Mouse (Mus musculus): ENCODE measurements around the gene Rassf2. TPM values are rescaled to one million over a fixed set of nuclear protein-coding genes. Genes with fewer than 3 reads are reported as not detected.

Gene Rassf2
- polyA plus RNA-seq, 1 experiment from 2014 or later: 16.4 TPM

DNA sequence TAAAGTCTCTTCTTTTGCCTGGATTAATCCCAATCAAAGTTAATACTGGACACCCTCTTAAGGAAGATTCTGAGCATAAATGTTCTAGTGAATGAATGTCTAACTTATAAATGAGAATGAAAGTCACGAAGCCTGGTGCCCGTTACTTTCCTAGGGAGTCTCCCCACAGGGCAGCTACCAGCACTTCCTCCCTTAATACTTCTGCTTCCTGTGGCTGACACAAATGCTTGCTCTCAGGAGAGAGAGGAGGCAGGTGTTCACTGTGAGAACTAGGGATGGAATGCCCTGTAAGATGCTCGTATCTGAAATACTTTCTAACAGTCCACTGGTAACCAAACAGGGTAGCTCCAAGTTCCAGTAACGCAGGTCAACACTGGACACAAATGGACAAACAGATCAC lies 23.8 kb upstream of the Rassf2 start:
- Histone ChIP-seq H3K27ac (ENCODE audit: low read length) (no peak overlapping the region), H3K4me3 (replicated peaks; ENCODE audit: low read length) (no peak overlapping the region), H3K4me2 (ENCODE audit: low read depth, low read length) (no peak overlapping the region), H3K9me3 (replicated peaks; ENCODE audit: control insufficient read depth, low read length) (no peaks in the 10 kb centered on the region), H3K36me3 (ENCODE audit: control insufficient read depth, insufficient read depth, low read length) (no peaks in the 10 kb centered on the region), H3K27me3 (ENCODE audit: control insufficient read depth, insufficient read depth, low read length) (no peaks in the 10 kb centered on the region), H3K9ac (ENCODE audit: low read length) (no peak overlapping the region), H3K4me1 (ENCODE audit: control insufficient read depth, insufficient read depth, low read length) (no peaks in the 10 kb centered on the region)
- no peak for ATAC-seq (ENCODE audit: insufficient read depth, low FRiP score)
- 79% methylated on average over 4 of the region's 4 CpGs for WGBS

GRCm38 (mm10) chr2:132051798-132052197 lies 21.7 kb upstream of the Rassf2 start:
- no peak overlapping the region for H3K4me2 ChIP-seq (ENCODE audit: low read depth, low read length)
- H3K4me3 ChIP-seq (replicated peaks; ENCODE audit: low read length): no peak overlapping the region
- H3K27me3 ChIP-seq (ENCODE audit: control insufficient read depth, insufficient read depth, low read length): no peaks in the 10 kb centered on the region
- no peak overlapping the region for H3K9ac ChIP-seq (ENCODE audit: low read length)
- no peaks in the 10 kb centered on the region for H3K4me1 ChIP-seq (ENCODE audit: control insufficient read depth, insufficient read depth, low read length)
- ATAC-seq (ENCODE audit: insufficient read depth, low FRiP score): no peak
- no peaks in the 10 kb centered on the region for H3K36me3 ChIP-seq (ENCODE audit: control insufficient read depth, insufficient read depth, low read length)
- WGBS: 68% methylated on average over 5 of the region's 5 CpGs
- H3K27ac ChIP-seq (ENCODE audit: low read length): no peak overlapping the region
- H3K9me3 ChIP-seq (replicated peaks; ENCODE audit: control insufficient read depth, low read length): no peaks in the 10 kb centered on the region

- Histone ChIP-seq H3K9me3 (replicated peaks; ENCODE audit: control insufficient read depth, low read length) (no peaks in the 10 kb centered on the region), H3K9ac (ENCODE audit: low read length) (no peak overlapping the region), H3K4me3 (replicated peaks; ENCODE audit: low read length) (no peak overlapping the region), H3K27me3 (ENCODE audit: control insufficient read depth, insufficient read depth, low read length) (no peaks in the 10 kb centered on the region), H3K27ac (ENCODE audit: low read length) (no peak overlapping the region), H3K4me2 (ENCODE audit: low read depth, low read length) (no peak overlapping the region), H3K4me1 (ENCODE audit: control insufficient read depth, insufficient read depth, low read length) (no peaks in the 10 kb centered on the region), H3K36me3 (ENCODE audit: control insufficient read depth, insufficient read depth, low read length) (no peaks in the 10 kb centered on the region)
- no peak for ATAC-seq (ENCODE audit: insufficient read depth, low FRiP score)
- WGBS: 18% methylated on average over 3 of the region's 3 CpGs
Observed at GRCm38 (mm10) chr2:132049921-132050320, 19.9 kb upstream of the Rassf2 start.

GRCm38 (mm10) chr2:132049491-132049890 lies 19.4 kb upstream of the Rassf2 start:
- Histone ChIP-seq H3K4me2 (ENCODE audit: low read depth, low read length) (no peak overlapping the region), H3K27me3 (ENCODE audit: control insufficient read depth, insufficient read depth, low read length) (no peaks in the 10 kb centered on the region; the same call in 1 of the 2 replicates), H3K9me3 (replicated peaks; ENCODE audit: control insufficient read depth, low read length) (no peaks in the 10 kb centered on the region), H3K9ac (ENCODE audit: low read length) (no peak overlapping the region), H3K36me3 (ENCODE audit: control insufficient read depth, insufficient read depth, low read length) (no peaks in the 10 kb centered on the region), H3K4me3 (replicated peaks; ENCODE audit: low read length) (no peak overlapping the region), H3K27ac (ENCODE audit: low read length) (no peak overlapping the region), H3K4me1 (ENCODE audit: control insufficient read depth, insufficient read depth, low read length) (0 out of 2 replicates have a peak, but pooled peaks cover 2% of the 10 kb centered on the region)
- no peak for ATAC-seq (ENCODE audit: insufficient read depth, low FRiP score)
- 67% methylated on average over 3 of the region's 3 CpGs for WGBS

DNA sequence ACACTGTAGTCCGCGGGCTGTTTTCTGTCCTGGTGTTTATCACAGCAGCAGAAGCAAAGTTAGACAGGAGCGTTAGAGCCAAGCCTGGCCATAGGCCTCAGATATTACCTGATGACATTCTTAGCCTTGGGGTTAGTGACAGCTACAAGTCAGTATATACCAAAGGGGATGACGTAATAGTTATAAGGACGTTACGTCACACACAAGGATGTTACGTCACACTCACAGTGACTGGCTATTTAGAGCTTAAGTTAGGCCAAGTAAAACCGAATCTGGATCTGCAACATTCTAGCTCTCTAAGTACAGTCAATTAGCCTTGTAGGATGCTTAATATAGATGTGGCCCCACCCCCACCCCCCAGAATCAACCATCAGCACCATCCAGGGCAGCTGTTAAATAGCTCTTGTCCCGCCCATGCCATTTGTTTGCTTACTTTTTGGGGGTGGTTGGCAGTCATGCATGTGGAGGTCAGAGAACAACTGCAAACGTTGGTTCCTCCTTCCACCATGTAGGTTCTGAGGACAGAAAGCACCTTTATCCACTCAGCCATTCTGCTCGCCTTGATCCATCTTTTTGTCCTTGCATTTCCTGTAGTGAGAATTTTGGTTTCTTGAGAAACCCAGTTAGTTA lies 18.2 kb upstream of the Rassf2 start:
- ATAC-seq (ENCODE audit: insufficient read depth, low FRiP score): no peak
- H3K4me1 ChIP-seq (ENCODE audit: control insufficient read depth, insufficient read depth, low read length): peaks cover 13% of the 10 kb centered on the region
- H3K4me2 ChIP-seq (ENCODE audit: low read depth, low read length): no peak overlapping the region
- H3K27ac ChIP-seq (ENCODE audit: low read length): no peak overlapping the region
- H3K36me3 ChIP-seq (ENCODE audit: control insufficient read depth, insufficient read depth, low read length): no peaks in the 10 kb centered on the region
- no peaks in the 10 kb centered on the region; the same call in 1 of the 2 replicates for H3K27me3 ChIP-seq (ENCODE audit: control insufficient read depth, insufficient read depth, low read length)
- H3K9ac ChIP-seq (ENCODE audit: low read length): no peak overlapping the region
- no peaks in the 10 kb centered on the region for H3K9me3 ChIP-seq (replicated peaks; ENCODE audit: control insufficient read depth, low read length)
- 68% methylated on average over 11 of the region's 11 CpGs for WGBS
- H3K4me3 ChIP-seq (replicated peaks; ENCODE audit: low read length): no peak overlapping the region

GRCm38 (mm10) chr2:132047364-132047763 lies 17.3 kb upstream of the Rassf2 start:
- H3K4me1 ChIP-seq (ENCODE audit: control insufficient read depth, insufficient read depth, low read length): peaks cover 20% of the 10 kb centered on the region
- WGBS: 76% methylated on average over 4 of the region's 4 CpGs
- no peaks in the 10 kb centered on the region for H3K9me3 ChIP-seq (replicated peaks; ENCODE audit: control insufficient read depth, low read length)
- no peak overlapping the region for H3K9ac ChIP-seq (ENCODE audit: low read length)
- H3K36me3 ChIP-seq (ENCODE audit: control insufficient read depth, insufficient read depth, low read length): no peaks in the 10 kb centered on the region
- H3K27ac ChIP-seq (ENCODE audit: low read length): no peak overlapping the region
- no peak for ATAC-seq (ENCODE audit: insufficient read depth, low FRiP score)
- H3K4me3 ChIP-seq (replicated peaks; ENCODE audit: low read length): no peak overlapping the region
- H3K27me3 ChIP-seq (ENCODE audit: control insufficient read depth, insufficient read depth, low read length): no peaks in the 10 kb centered on the region; the same call in 1 of the 2 replicates
- no peak overlapping the region for H3K4me2 ChIP-seq (ENCODE audit: low read depth, low read length)

- H3K4me1 ChIP-seq (ENCODE audit: control insufficient read depth, insufficient read depth, low read length): peaks cover 21% of the 10 kb centered on the region
- no peak for ATAC-seq (ENCODE audit: insufficient read depth, low FRiP score)
- WGBS: 96% methylated on average over 4 of the region's 4 CpGs
- H3K36me3 ChIP-seq (ENCODE audit: control insufficient read depth, insufficient read depth, low read length): no peaks in the 10 kb centered on the region
- H3K4me2 ChIP-seq (ENCODE audit: low read depth, low read length): no peak overlapping the region
- H3K9me3 ChIP-seq (replicated peaks; ENCODE audit: control insufficient read depth, low read length): no peaks in the 10 kb centered on the region
- no peak overlapping the region for H3K4me3 ChIP-seq (replicated peaks; ENCODE audit: low read length)
- H3K27me3 ChIP-seq (ENCODE audit: control insufficient read depth, insufficient read depth, low read length): no peaks in the 10 kb centered on the region; the same call in 1 of the 2 replicates
- H3K9ac ChIP-seq (ENCODE audit: low read length): no peak overlapping the region
- H3K27ac ChIP-seq (ENCODE audit: low read length): no peak overlapping the region
Observed at GRCm38 (mm10) chr2:132046659-132047058, 16.6 kb upstream of the Rassf2 start.

- Histone ChIP-seq H3K4me1 (ENCODE audit: control insufficient read depth, insufficient read depth, low read length) (peaks cover 21% of the 10 kb centered on the region), H3K27ac (ENCODE audit: low read length) (0 out of 2 replicates have a peak overlapping the region, but pooled peaks have one; percentile 94), H3K27me3 (ENCODE audit: control insufficient read depth, insufficient read depth, low read length) (no peaks in the 10 kb centered on the region; the same call in 1 of the 2 replicates), H3K4me2 (ENCODE audit: low read depth, low read length) (no peak overlapping the region), H3K4me3 (replicated peaks; ENCODE audit: low read length) (no peak overlapping the region), H3K9me3 (replicated peaks; ENCODE audit: control insufficient read depth, low read length) (no peaks in the 10 kb centered on the region), H3K36me3 (ENCODE audit: control insufficient read depth, insufficient read depth, low read length) (no peaks in the 10 kb centered on the region), H3K9ac (ENCODE audit: low read length) (no peak overlapping the region)
- 80% methylated on average over 15 of the region's 15 CpGs for WGBS
- no peak for ATAC-seq (ENCODE audit: insufficient read depth, low FRiP score)
Observed at GRCm38 (mm10) chr2:132044320-132045274, 14.5 kb upstream of the Rassf2 start.

DNA sequence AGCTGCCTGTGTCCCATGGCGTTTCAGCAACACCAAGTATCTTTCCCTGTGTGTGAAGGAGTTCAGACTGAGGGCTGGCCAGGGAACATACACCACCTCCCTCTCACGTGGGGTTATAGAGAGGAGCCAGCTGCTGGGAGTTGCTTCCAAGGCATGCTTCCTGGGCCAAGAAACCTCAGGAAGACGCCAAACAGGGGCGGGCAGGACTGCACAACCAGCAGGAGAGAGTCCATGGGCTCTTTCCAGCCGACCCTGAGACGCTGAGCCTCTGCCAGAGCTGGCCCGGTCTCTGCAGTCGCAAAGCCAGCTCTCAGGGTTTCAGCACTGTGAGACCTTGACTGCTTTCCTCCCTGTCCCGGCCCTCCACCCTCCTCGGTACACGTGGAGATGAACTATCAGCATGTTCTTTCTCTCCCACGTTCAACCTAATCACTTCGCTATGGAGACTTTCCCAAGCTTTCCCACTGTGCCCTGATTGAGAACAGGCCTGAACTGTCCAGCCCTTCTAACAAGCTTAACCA lies 13.1 kb upstream of the Rassf2 start:
- H3K4me1 ChIP-seq (ENCODE audit: control insufficient read depth, insufficient read depth, low read length): peaks cover 21% of the 10 kb centered on the region
- no peak overlapping the region for H3K4me3 ChIP-seq (replicated peaks; ENCODE audit: low read length)
- peak; percentile 93 for ATAC-seq (ENCODE audit: insufficient read depth, low FRiP score)
- no peaks in the 10 kb centered on the region for H3K9me3 ChIP-seq (replicated peaks; ENCODE audit: control insufficient read depth, low read length)
- H3K4me2 ChIP-seq (ENCODE audit: low read depth, low read length): peak overlapping the region; percentile 30; the same call in 1 of the 2 replicates
- H3K9ac ChIP-seq (ENCODE audit: low read length): peak overlapping the region; percentile 19; the same call in 1 of the 2 replicates
- 23% methylated on average over 13 of the region's 13 CpGs for WGBS
- H3K27me3 ChIP-seq (ENCODE audit: control insufficient read depth, insufficient read depth, low read length): no peaks in the 10 kb centered on the region; the same call in 1 of the 2 replicates
- H3K36me3 ChIP-seq (ENCODE audit: control insufficient read depth, insufficient read depth, low read length): no peaks in the 10 kb centered on the region
- H3K27ac ChIP-seq (ENCODE audit: low read length): peak overlapping the region; percentile 94
